ENCODE assay signal across 8 mouse cellular contexts in genomic region chr5:102481215-102482211, GRCm38 (mm10). TPM values are rescaled to one million over a fixed set of nuclear protein-coding genes. Genes with fewer than 3 reads are reported as not detected.
DNase-seq lines count a peak whose midpoint lies in the region; ATAC-seq and TF ChIP-seq lines count a peak whose summit lies in the region.

Gene Arhgap24, plus strand, starts transcription at chr5:102481391.

- H3K9me3 ChIP-seq in embryonic facial prominence, embryonic 14.5 days (ENCODE audit: control insufficient read depth, low read length), result no peaks in the 10 kb centered on the region
- H3K9me3 ChIP-seq in heart, embryonic 10.5 days, result no peaks in the 10 kb centered on the region
- no peaks in the 10 kb centered on the region for H3K9me3 ChIP-seq in liver, embryonic 14.5 days (ENCODE audit: control insufficient read depth, low read length)
- H3K9me3 ChIP-seq in stomach, embryonic 15.5 days, result no peaks in the 10 kb centered on the region

- no peak for TF ChIP-seq EP300 in liver, embryonic 14.5 days (IDR thresholded peaks at IDR 0.05; ENCODE audit: low read depth)

- no peak for TF ChIP-seq CTCF in liver, embryonic 14.5 days (IDR thresholded peaks at IDR 0.05; ENCODE audit: low read depth)

- under 1% methylated on average over 37 of the region's 44 CpGs for WGBS in embryonic facial prominence, embryonic 14.5 days
- WGBS in heart, embryonic 10.5 days, result under 1% methylated on average over 44 of the region's 44 CpGs
- 3% methylated on average over 44 of the region's 44 CpGs for WGBS in liver, embryonic 14.5 days (ENCODE audit: insufficient replicate concordance)
- under 1% methylated on average over 44 of the region's 44 CpGs for WGBS in stomach, embryonic 15.5 days

- H3K36me3 ChIP-seq in embryonic facial prominence, embryonic 14.5 days (ENCODE audit: control insufficient read depth, insufficient read depth, low read length), result no peaks in the 10 kb centered on the region
- H3K36me3 ChIP-seq in heart, embryonic 10.5 days, result no peaks in the 10 kb centered on the region
- H3K36me3 ChIP-seq in liver, embryonic 14.5 days (replicated peaks; ENCODE audit: control insufficient read depth, insufficient read depth, low read depth), result no peaks in the 10 kb centered on the region
- no peaks in the 10 kb centered on the region for H3K36me3 ChIP-seq in stomach, embryonic 15.5 days

- peak within 1 kb of the TSS; percentile 70 for H3K4me2 ChIP-seq in embryonic facial prominence, embryonic 14.5 days (ENCODE audit: low read depth, low read length)
- H3K4me2 ChIP-seq in liver, embryonic 14.5 days (ENCODE audit: low read depth), result peak within 1 kb of the TSS; percentile 46
- H3K4me2 ChIP-seq in stomach, embryonic 15.5 days, result peak within 1 kb of the TSS; percentile 81

- H3K27me3 ChIP-seq in embryonic facial prominence, embryonic 14.5 days (replicated peaks; ENCODE audit: control insufficient read depth, insufficient read depth, low read length), result no peaks in the 10 kb centered on the region
- no peaks in the 10 kb centered on the region for H3K27me3 ChIP-seq in heart, embryonic 10.5 days (ENCODE audit: insufficient read depth, poor library complexity, severe bottlenecking)
- H3K27me3 ChIP-seq in liver, embryonic 14.5 days (ENCODE audit: control insufficient read depth, insufficient read depth, low read length), result no peaks in the 10 kb centered on the region
- no peaks in the 10 kb centered on the region for H3K27me3 ChIP-seq in stomach, embryonic 15.5 days (replicated peaks)

- peak within 1 kb of the TSS; percentile 93 for H3K27ac ChIP-seq in embryonic facial prominence, embryonic 14.5 days (replicated peaks; ENCODE audit: low read depth, low read length)
- peak within 1 kb of the TSS; percentile 89 for H3K27ac ChIP-seq in heart, embryonic 10.5 days
- H3K27ac ChIP-seq in liver, embryonic 14.5 days, result no peak within 1 kb of the TSS
- H3K27ac ChIP-seq in stomach, embryonic 15.5 days, result peak within 1 kb of the TSS; percentile 97

- H3K9ac ChIP-seq in embryonic facial prominence, embryonic 14.5 days (ENCODE audit: low read depth, low read length), result peak within 1 kb of the TSS; percentile 76
- H3K9ac ChIP-seq in liver, embryonic 14.5 days (replicated peaks), result no peak within 1 kb of the TSS
- peak within 1 kb of the TSS; percentile 53 for H3K9ac ChIP-seq in stomach, embryonic 15.5 days

- DNase-seq in cerebellum, postnatal 14 days, result peak; percentile 31 to 32
- DNase-seq in cerebellum, adult 9-10 months, result no peak
- DNase-seq in embryonic facial prominence, embryonic 14.5 days (ENCODE audit: low spot score), result peak; percentile 94
- peak; percentile 81 for DNase-seq in heart, embryonic 10.5 days (ENCODE audit: low spot score)
- DNase-seq in kidney, adult 9 months, result peak; percentile 40
- DNase-seq in liver, embryonic 14.5 days (ENCODE audit: low read depth in 3 of 3, low spot score in 3 of 3), result peak; percentile 20 to 39 (median 26)
- DNase-seq in naive thymus-derived CD4-positive, alpha-beta T cell, adult 2 months (ENCODE audit: low read depth), result peak; percentile 13

- peak; percentile 95 for ATAC-seq in embryonic facial prominence, embryonic 14.5 days (ENCODE audit: low read depth)
- peak; percentile 67 for ATAC-seq in liver, embryonic 14.5 days (ENCODE audit: insufficient read depth)
- peak; percentile 92 for ATAC-seq in stomach, embryonic 15.5 days (ENCODE audit: insufficient read depth, low FRiP score, low read depth)

- H3K4me3 ChIP-seq in embryonic facial prominence, embryonic 14.5 days (ENCODE audit: low read depth, low read length), result peak within 1 kb of the TSS; percentile 57
- H3K4me3 ChIP-seq in heart, embryonic 10.5 days, result peak within 1 kb of the TSS; percentile 74
- H3K4me3 ChIP-seq in liver, embryonic 14.5 days (ENCODE audit: insufficient read depth in 1 of 2, low read depth in 2 of 2, low read length in 2 of 2), result peak within 1 kb of the TSS; percentile 42 to 48
- H3K4me3 ChIP-seq in stomach, embryonic 15.5 days (replicated peaks), result peak within 1 kb of the TSS; percentile 61

- H3K4me1 ChIP-seq in embryonic facial prominence, embryonic 14.5 days (ENCODE audit: control insufficient read depth, insufficient read depth, low read length), result 0 out of 2 replicates have a peak, but pooled peaks cover 5% of the 10 kb centered on the region
- H3K4me1 ChIP-seq in heart, embryonic 10.5 days, result 0 out of 2 replicates have a peak, but pooled peaks cover 10% of the 10 kb centered on the region
- H3K4me1 ChIP-seq in liver, embryonic 14.5 days (replicated peaks; ENCODE audit: control insufficient read depth in 2 of 2, insufficient read depth in 2 of 2, low read length in 1 of 2), result no peaks in the 10 kb centered on the region
- peaks cover 11% of the 10 kb centered on the region for H3K4me1 ChIP-seq in stomach, embryonic 15.5 days

RNA-seq across cellular contexts. Expression of gene Arhgap24, which starts in this region (rescaled TPM):
- 23.5 and 25.4 TPM in 2 replicates for polyA plus RNA-seq in embryonic facial prominence, embryonic 14.5 days (2014; fragmentation: Nextera tagmentation; extraction: Ambion mirVana)
- polyA plus RNA-seq in heart, embryonic 10.5 days (2016; fragmentation: Nextera tagmentation; extraction: Ambion mirVana), result 6.0 and 8.1 TPM in 2 replicates
- 1.4 and 1.8 TPM in 2 replicates for polyA plus RNA-seq in liver, embryonic 14.5 days (2012; rRNA removed)
- polyA plus RNA-seq in liver, embryonic 14.5 days (2014; fragmentation: Nextera tagmentation; extraction: Ambion mirVana), result 2.0 and 2.1 TPM in 2 replicates
- 22.9 and 23.1 TPM in 2 replicates for polyA plus RNA-seq in stomach, embryonic 15.5 days (2015; fragmentation: Nextera tagmentation; extraction: Ambion mirVana)
